Mouse (Mus musculus) heart, adult 2 months (tissue): ENCODE data around the gene Ak5.

Experiments used
- CTCF ChIP-seq: fragments of 200-600 bp; IDR thresholded peaks from 2 replicates; pipeline ENCODE4 v1.8.1; 2022; ENCODE audit warnings: antibody characterized with exemption, mild to moderate bottlenecking, moderate library complexity
- EP300 ChIP-seq: fragments of 200-500 bp; IDR thresholded peaks from 2 replicates; pipeline ENCODE4 v1.6.1; 2011; ENCODE audit warnings: low read depth, low read length, control low read depth; ENCODE audit not compliant: insufficient read depth
- POLR2A ChIP-seq: fragments of 200-500 bp; IDR thresholded peaks from 2 replicates; pipeline ENCODE4 v1.6.1; 2011; ENCODE audit warnings: mild to moderate bottlenecking, low read depth, low read length, control low read depth; ENCODE audit not compliant: insufficient read depth

DNA sequence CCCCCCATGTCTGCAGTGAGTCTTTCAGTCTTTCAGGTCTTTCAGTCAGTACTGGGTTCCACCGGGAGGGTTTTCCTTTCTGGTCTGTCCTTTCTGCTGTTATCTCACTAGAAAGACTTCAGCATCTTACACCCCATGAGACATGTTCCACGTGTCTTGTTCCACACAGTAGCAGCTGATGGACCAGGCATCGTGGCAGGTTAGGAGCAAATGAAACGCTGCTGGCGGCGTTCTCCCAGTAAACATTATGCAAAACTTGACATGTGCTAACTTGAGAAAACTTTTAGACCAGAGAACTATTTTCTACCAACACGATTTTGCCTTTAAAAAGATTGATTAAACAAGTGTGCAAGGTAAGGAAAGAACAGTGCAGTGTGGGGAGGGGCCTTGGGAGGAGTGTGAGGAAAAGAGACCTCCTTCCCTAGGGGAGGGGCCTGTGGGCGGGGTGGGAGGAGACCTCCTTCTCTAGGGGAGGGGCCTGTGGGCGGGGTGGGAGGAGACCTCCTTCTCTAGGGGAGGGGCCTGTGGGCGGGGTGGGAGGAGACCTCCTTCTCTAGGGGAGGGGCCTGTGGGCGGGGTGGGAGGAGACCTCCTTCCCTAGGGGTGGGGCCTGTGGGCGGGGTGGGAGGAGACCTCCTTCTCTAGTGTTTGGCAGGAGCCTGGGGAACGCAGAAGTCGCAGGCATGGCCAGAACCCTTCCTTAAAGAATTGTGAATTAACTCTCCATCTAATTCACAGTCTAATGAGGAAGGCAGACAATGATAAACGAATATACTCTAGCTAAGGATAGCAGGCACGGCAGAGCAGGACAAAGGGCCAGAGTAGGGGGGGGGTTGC lies 189.3 kb downstream of the Ak5 start:
- TF ChIP-seq EP300 = no peak
- TF ChIP-seq POLR2A = 0 out of 2 replicates have a peak, but pooled peaks have one; percentile 22
- TF ChIP-seq CTCF = no peak
